Mouse (Mus musculus) bone marrow, adult 2 months (tissue): Measurements from ENCODE around the gene Mrps30. TPM values are rescaled to one million over a fixed set of nuclear protein-coding genes. Genes with fewer than 3 reads are reported as not detected.
A peak's percentile ranks its signal among the peaks of the same experiment; 100 is the strongest.

Experiments used
- H3K27ac ChIP-seq: fragments of 200-500 bp; 2 replicates; pipeline ENCODE4 v1.5.1; 2012; ENCODE audit warnings: low read depth, mild to moderate bottlenecking, control low read depth, inconsistent platforms, low read length; ENCODE audit not compliant: control insufficient read depth, poor library complexity, insufficient read depth
- H3K4me1 ChIP-seq: fragments of 200-500 bp; 2 replicates; pipeline ENCODE4 v1.6.1; 2011; ENCODE audit warnings: low read length; ENCODE audit not compliant: control insufficient read depth, insufficient read depth
- H3K4me3 ChIP-seq: fragments of 200-500 bp; replicated peaks from 2 replicates; pipeline ENCODE3; 2011; ENCODE audit warnings: mild to moderate bottlenecking, low read depth, low read length, control low read depth; ENCODE audit not compliant: control insufficient read depth
- CTCF ChIP-seq: fragments of 200-500 bp; IDR thresholded peaks from 2 replicates; pipeline ENCODE4 v1.5.1; 2011; ENCODE audit warnings: low read length, control low read depth; ENCODE audit not compliant: control insufficient read depth, insufficient read depth
- POLR2A ChIP-seq: fragments of 200-500 bp; IDR thresholded peaks from 2 replicates; pipeline ENCODE4 v1.6.1; 2011; ENCODE audit warnings: low read depth, mild to moderate bottlenecking, control low read depth, low read length, borderline replicate concordance; ENCODE audit not compliant: control insufficient read depth
- WGBS: fragments of 180-500 bp; shearing (Covaris S2); methylation state at CpG from one replicate; pipeline ENCODE4 v1.1.7; 2018; 5-methylcytosine and 5-hydroxymethylcytosine counted together
- polyA plus RNA-seq: library from polyadenylated mRNA; stranded (reverse); fragments of >200 nt; gene quantifications from 2 replicates; pipeline ENCODE4 v1.2.4, GENCODE M21; 2011; ENCODE audit warnings: low replicate concordance; ENCODE audit not compliant: missing spikeins, insufficient read depth, insufficient read length

Mrps30 gene
- polyA plus RNA-seq, 1 experiment = 12.7 TPM

DNA sequence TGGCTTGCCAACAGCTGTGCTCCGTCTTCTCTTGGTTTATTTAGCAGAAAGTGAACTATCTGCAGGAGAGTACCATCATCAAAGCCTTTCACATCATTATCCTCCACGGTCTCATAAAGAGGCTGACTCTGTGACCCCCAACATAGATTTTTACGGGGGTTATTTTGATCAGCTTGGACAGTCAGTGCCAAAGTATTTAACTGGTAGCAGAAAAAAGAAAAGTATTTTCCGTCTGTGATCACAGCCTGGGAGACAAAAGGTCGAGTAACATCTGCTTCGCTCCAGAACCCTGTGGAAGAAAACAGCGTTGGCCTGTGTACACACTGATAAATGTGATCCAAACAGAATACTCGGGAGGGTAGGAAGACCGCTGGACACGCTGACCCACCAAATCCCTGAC lies 6.7 kb downstream of the Mrps30 start:
- no peak overlapping the region for H3K4me3 ChIP-seq
- WGBS = 84% methylated on average over 10 of the region's 10 CpGs
- no peaks in the 10 kb centered on the region for H3K4me1 ChIP-seq
- no peak for TF ChIP-seq POLR2A
- no peak for TF ChIP-seq CTCF
- H3K27ac ChIP-seq = no peak overlapping the region

DNA sequence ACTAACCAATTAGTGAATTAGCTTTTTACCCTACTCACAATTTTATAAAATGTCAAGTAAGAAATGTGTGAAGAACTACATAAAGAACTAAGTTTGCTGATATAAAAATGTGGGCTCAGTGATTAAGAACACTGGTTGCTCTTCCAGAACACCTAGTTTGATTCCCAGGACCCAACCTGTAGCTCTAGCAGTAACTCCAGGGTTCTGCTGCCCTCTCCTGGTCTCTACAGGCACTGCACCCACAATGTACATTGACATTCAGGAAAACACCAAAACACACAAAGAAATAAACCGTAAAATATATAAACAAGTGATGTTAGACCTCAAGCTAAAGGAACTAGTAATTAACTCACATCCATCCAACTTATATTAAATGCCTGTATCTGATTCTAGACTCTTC lies 7.9 kb downstream of the Mrps30 start:
- Histone ChIP-seq H3K4me1 (no peaks in the 10 kb centered on the region), H3K4me3 (no peak overlapping the region), H3K27ac (no peak overlapping the region)
- TF ChIP-seq CTCF (peak; percentile 74), POLR2A (no peak)
- 69% methylated on average over 1 of the region's 1 CpGs for WGBS

DNA sequence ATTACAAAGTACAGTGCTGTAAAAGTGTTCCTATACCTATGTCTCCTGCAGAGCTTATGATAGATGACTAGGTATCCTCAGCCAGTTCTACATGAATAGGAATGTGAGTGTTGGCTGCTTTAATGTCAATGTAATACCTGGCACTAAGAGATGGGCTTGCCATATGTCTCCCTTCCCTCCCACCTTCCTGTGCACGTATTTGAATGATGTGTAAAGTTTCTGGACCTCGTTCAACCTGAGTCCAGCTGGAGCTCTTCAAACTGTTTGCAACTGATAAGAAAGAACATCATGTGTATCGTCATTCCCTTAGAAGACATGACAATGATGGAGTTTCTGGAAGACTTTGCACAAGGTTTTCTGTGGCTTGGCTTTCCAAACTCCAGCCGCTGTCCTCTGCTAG lies 14.2 kb downstream of the Mrps30 start:
- Histone ChIP-seq H3K4me1 (no peaks in the 10 kb centered on the region), H3K27ac (no peak overlapping the region), H3K4me3 (no peak overlapping the region)
- TF ChIP-seq POLR2A = no peak
- no peak for TF ChIP-seq CTCF
- WGBS = 79% methylated on average over 4 of the region's 4 CpGs

GRCm38 (mm10) chr13:118365774-118366173 lies 21.3 kb downstream of the Mrps30 start:
- Histone ChIP-seq H3K27ac (no peak overlapping the region), H3K4me3 (no peak overlapping the region), H3K4me1 (no peaks in the 10 kb centered on the region)
- TF ChIP-seq POLR2A = no peak
- WGBS = 39% methylated on average over 1 of the region's 1 CpGs

DNA sequence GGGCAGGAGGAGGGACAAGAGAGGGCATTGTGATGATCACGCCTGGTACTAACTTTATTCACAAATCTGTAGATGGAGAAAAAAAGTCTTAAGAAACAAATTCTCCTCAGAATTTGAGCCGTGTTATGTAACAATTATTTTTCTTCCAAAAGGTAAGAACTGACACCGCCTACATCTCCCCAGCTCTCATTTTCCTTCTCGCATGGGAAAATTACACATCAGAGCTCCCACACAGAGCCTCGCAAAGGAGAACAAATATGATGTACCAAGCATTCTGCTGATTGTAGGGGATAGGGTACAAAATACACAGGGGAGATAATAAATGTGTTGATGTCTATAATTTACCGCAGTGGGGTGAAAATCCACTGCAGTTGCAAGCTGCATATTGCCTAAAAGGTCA lies 23.7 kb downstream of the Mrps30 start:
- no peak overlapping the region for H3K27ac ChIP-seq
- no peaks in the 10 kb centered on the region for H3K4me1 ChIP-seq
- whole genome bisulfite sequencing = 86% methylated on average over 6 of the region's 6 CpGs
- H3K4me3 ChIP-seq = no peak overlapping the region
- TF ChIP-seq CTCF = no peak
- TF ChIP-seq POLR2A = no peak

GRCm38 (mm10) chr13:118350870-118351269 lies 36.2 kb downstream of the Mrps30 start:
- Histone ChIP-seq H3K27ac (no peak overlapping the region), H3K4me3 (no peak overlapping the region), H3K4me1 (no peaks in the 10 kb centered on the region; the same call in 1 of the 2 replicates)
- WGBS = 87% methylated on average over 10 of the region's 10 CpGs
- TF ChIP-seq POLR2A (no peak), CTCF (no peak)

DNA sequence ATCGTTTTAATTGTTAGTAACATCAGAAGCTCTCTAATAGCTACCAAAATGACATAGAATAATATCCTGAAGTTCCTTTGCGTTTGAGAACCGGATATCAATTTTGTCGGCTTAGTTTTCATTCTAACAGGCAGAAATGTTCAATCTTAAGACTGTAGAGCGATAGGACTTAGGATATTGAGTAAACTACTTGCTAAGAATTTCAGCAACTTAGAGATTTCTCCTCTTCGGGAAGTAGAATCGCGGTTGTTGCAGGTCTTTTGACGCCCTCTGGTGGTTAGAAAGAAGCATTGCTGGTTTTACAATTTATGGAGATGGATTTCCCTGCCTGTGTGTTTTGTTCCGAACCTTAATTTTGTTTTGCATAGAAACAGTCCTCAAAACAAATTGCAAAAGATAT lies 36.8 kb downstream of the Mrps30 start:
- Histone ChIP-seq H3K4me3 (no peak overlapping the region), H3K4me1 (no peaks in the 10 kb centered on the region; the same call in 1 of the 2 replicates), H3K27ac (no peak overlapping the region)
- WGBS = 17% methylated on average over 10 of the region's 10 CpGs
- TF ChIP-seq CTCF (no peak), POLR2A (no peak)

Other genes starting within 250 kb of the Mrps30 start
- gene B430218F22Rik, start 622 bp downstream of the Mrps30 start, polyA plus RNA-seq = not detected in 2 replicates